ENCODE assay signal across 12 mouse cellular contexts in the genomic region with DNA sequence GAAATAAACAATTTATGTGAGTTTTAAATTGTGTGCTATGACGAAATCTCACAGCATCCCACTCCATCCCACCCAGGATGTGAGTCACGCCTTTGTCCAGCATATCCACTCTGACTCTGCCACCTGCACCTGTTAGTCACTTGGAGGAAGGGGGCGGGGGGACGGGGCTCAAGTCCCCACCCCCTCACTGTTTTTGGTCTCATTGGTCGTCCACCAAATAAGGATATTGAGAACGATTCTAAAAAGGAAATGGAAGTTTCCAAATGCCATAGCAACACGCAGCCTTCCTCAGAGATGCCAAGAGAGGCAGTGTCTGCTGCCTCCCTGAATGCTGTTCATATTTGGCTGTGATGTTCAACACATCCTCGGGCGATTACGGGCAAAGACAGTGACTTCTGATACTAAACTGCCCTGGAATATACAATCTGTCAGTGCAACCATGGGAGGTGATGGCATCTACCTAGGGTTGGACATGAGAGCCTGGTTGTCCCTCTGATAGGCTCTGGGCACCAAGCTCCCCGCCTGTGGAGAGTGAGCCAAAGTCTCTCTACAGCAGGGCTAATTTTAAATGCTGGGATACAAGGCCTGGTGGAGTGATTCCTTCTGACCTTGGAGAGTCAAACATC. TPM values are rescaled to one million over a fixed set of nuclear protein-coding genes. Genes with fewer than 3 reads are reported as not detected.
DNase-seq lines count a peak whose midpoint lies in the region; ATAC-seq lines count a peak whose summit lies in the region.
"Had no signal": no experiment of that assay in that cellular context is flagged by ENCODE, and none has a peak within 500 bp of the region (broad histone marks: within the 10 kb centered on the region; RNA-seq: fewer than 3 reads in every experiment).

No protein-coding gene starts in this region.

- no peaks in the 10 kb centered on the region for H3K27me3 ChIP-seq in forebrain, embryonic 16.5 days (replicated peaks; ENCODE audit: control insufficient read depth, insufficient read depth, low read length)
- H3K27me3 ChIP-seq: embryonic facial prominence, embryonic 13.5 days had no signal

- H3K36me3 ChIP-seq in forebrain, embryonic 16.5 days (ENCODE audit: control insufficient read depth, insufficient read depth), result no peaks in the 10 kb centered on the region
- H3K36me3 ChIP-seq: embryonic facial prominence, embryonic 13.5 days had no signal

- 0 out of 2 replicates have a peak, but pooled peaks cover 2% of the 10 kb centered on the region for H3K4me1 ChIP-seq in forebrain, embryonic 16.5 days (replicated peaks; ENCODE audit: control insufficient read depth, insufficient read depth, low read length)

- H3K9me3 ChIP-seq in forebrain, embryonic 16.5 days (ENCODE audit: control insufficient read depth, low read length), result no peaks in the 10 kb centered on the region
- H3K9me3 ChIP-seq: embryonic facial prominence, embryonic 13.5 days had no signal

- no peak overlapping the region for H3K4me3 ChIP-seq in forebrain, embryonic 16.5 days (replicated peaks; ENCODE audit: low read length)
- H3K4me3 ChIP-seq: embryonic facial prominence, embryonic 13.5 days had no signal

- no peak overlapping the region for H3K27ac ChIP-seq in forebrain, embryonic 16.5 days (ENCODE audit: low read length)
- H3K27ac ChIP-seq: embryonic facial prominence, embryonic 13.5 days; macrophage had no signal

- DNase-seq in 3134 (ENCODE audit: extremely low read depth, insufficient read length, low spot score), result peak; percentile 89
- DNase-seq in heart, adult 8-10 months (ENCODE audit: low spot score), result peak; percentile 44
- peak; percentile 61 to 62 for DNase-seq in layer of hippocampus, postnatal 36 days
- no peak for DNase-seq in urinary bladder, postnatal 10 days (ENCODE audit: low spot score)
- DNase-seq in adrenal gland, adult 18-20 months (ENCODE audit: low spot score in 2 of 2), result no peak
- no peak for DNase-seq in lung, postnatal 36 days
- DNase-seq: kidney, adult 11 months; thymus, postnatal 14 days had no signal

- WGBS in forebrain, embryonic 16.5 days, result 84% methylated on average over 11 of the region's 11 CpGs

- peak; percentile 72 for ATAC-seq in CD4-positive, CD25-positive, alpha-beta regulatory T cell, adult 4 months
- no peak for ATAC-seq in forebrain, embryonic 16.5 days

- no peak overlapping the region for H3K4me2 ChIP-seq in forebrain, embryonic 16.5 days (ENCODE audit: low read length)
- H3K4me2 ChIP-seq: embryonic facial prominence, embryonic 13.5 days had no signal

- H3K9ac ChIP-seq in forebrain, embryonic 16.5 days (replicated peaks; ENCODE audit: low read depth, low read length), result no peak overlapping the region
- H3K9ac ChIP-seq: embryonic facial prominence, embryonic 13.5 days had no signal

RNA-seq across cellular contexts. Expression of a gene that starts 41.7 kb away (rescaled TPM):
- polyA plus RNA-seq in CD4-positive, CD25-positive, alpha-beta regulatory T cell, adult 4 months (2017; shearing (Covaris generic)), result 1 to 10 TPM; 1.8 to 4.2 TPM
- 10 to 100 TPM; 28.2 to 33.9 (median 30.5) TPM for total RNA-seq in heart, adult 8-10 months (2022)
- total RNA-seq in layer of hippocampus, postnatal 36 days (2021), result 100 to 1,000 TPM in 1 of 2 experiments, 10 to 100 TPM in 1; 98.0 to 109 TPM
- total RNA-seq in adrenal gland, adult 18-20 months (2021), result 10 to 100 TPM; 10.2 to 13.8 TPM
- 2.1 and 2.3 TPM in 2 replicates for polyA plus RNA-seq in forebrain, embryonic 16.5 days (2015; fragmentation: Nextera tagmentation; extraction: Ambion mirVana)

Comparison
In these comparisons a context has a peak if more than half of its experiments do, and no peak if none do; other contexts are left out.
1. DNase-seq: peak in 3134 (single experiment), heart, adult 8-10 months (single experiment) and layer of hippocampus, postnatal 36 days (2 of 2); none in urinary bladder, postnatal 10 days (single experiment), adrenal gland, adult 18-20 months (0 of 2) and lung, postnatal 36 days (single experiment).